Mouse (Mus musculus) neural tube, embryonic 10.5 days (tissue): ENCODE measurements around the gene Mogs.

Experiments
- DNase-seq: peaks from one replicate; pipeline ENCODE4 v3.0.0-alpha.2; 2017; ENCODE audit warnings: low spot score; ENCODE audit errors: extremely low spot score

Mogs gene

DNA sequence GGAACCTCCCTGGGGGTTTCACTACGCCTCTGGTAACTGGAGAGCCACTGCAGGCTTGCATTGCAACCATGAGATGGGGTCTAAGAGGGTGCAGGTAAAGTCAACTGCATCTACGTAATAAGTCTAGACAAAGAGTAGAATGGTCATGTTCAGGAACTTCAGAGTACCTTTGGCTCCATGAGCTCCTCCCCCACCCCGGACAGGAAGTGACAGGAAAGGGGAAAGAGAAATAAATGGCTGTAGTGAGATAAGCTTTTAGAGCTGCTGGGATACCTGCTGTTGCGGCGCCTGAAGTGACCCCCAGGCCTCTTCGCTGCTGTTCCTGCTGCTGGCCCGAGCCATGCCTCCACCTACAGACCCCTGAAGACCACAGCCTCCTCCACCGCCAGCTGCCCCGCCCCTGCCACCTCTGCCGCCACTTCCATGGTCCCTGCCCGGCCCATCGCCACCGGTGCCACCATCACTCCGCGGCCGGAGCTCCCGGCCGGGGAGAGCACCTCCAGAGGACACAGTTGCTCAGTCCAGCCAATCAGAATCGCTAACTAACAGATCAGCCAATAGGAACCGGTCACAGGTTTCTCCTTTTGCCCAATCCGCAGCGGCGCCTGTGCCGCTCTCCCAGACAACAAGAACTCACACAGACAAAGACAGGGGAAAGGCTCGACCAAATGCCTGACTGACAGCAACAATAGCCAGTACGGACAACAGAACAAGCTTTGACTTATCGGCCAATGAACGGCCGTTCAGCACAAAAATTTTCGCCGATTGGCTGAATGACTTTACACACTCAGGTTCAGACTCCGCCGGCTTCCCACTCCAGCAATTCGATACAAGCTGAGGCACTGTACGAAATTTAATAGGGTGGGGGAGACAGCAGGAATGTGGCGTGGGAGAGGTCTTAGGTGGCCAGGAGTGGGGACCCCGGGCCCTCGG, 5.9 kb downstream of the Mogs start, which contains the start of gene Wbp1:
Wbp1 (minus strand) TSS at position 630 of the 933 bp plus-strand sequence.
- DNase-seq, result peak; percentile 90

DNA sequence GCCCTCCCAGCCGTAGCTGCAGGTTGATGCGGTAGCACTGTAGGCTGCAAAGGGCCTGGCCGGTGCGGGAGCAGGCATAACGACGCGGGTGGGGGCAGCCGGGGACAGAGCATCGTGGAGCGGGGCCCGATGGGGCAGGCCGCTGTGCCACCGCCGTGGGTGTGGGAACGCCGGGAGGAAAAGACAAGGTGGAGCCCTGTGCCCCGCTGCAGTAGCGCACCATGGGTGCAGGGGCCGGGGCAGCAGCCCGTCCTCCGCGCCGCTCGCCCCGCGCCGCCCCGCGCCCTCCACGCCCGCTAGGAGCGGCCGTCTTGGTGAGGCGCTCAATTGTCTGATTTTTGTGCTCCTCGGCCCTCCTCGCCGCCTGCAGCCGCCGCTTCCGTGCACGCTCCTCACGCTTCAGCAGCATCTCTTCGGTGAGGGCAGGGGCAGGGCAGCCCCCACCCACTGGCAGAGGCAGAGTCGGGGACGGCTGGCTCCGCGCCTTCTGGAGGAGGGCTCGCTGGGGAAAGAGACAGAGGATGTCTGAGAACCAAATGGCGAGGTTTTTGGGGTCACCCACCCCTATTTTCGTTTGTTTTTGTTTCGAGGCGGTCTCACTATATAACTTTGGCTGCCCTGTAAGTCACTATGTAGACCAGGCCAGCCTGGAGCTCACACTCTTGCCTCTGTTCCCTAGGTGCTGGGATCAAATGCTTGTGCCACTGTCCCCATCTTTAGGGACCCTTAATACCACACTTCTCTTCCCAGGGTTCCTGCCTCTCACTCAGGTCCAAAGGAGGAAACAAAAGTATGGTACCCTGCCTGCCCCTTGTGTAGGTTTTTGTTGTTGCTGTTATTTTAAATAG, 6.8 kb downstream of the Mogs start:
- no peak for DNase-seq

DNA sequence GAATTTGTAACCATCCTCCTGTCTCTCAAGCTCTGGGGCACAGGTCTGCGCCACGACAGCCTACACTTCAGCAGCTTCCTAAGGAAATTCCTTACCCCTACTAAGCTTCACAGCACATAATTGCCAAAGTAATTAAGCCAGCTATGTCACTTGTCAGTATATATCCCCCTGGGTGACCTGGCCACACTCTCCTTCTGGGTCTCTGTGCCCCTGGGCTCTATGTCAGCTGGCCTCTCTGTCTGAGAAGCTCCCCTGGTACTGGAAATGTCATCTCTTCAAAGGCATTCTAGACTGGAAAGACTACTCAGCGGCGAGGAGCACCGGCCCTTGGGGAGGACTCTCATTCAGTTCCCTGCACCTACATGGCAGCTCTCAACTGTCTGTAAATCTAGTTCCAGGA, 7.7 kb downstream of the Mogs start:
- DNase-seq, result no peak

DNA sequence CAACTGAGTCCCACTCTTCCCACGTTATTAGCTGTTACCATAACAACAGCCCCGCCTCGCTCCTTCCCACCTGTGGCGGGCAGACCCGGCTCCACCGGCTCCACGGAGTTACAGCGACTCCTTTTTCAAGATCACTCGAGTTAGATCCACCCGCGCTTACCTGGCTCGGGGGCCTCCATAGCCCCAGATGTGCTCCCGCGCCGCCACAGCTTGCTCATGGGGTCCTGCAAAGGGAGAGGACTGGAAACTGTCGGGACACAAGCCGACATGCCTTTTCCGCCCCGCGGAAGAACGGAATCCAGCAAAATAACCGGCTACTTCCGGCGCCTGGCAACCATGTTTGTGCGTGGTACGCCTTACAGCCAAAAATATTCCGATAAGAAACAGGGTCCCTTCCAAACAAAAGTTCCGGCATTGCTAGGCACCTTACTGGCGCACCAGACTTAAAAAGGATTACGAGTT, 9.6 kb downstream of the Mogs start:
- DNase-seq, result peak; percentile 94

DNA sequence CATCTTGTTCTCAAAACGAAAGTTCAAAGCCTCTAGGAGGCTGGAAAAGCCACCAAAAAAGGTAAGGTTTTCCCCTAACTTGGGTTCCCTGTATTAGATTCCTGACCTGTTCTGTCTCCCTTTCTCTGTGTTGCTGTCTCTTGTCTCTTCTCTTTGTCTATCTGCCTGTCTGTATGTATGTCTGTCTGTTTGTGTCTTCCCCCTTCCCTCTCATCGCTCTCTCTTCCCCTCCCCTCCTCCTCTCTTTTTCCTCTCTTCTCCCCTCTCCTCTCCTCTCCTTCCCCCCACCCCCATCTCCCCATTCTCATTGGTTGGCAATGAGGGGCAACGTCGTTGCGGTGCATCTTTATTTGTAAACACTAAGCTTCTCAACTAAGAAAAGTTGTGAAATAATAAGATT, 10.0 kb downstream of the Mogs start, which contains the start of gene Ino80b:
Ino80b (minus strand) TSS at position 101 of the 400 bp plus-strand sequence.
- DNase-seq, result no peak

DNA sequence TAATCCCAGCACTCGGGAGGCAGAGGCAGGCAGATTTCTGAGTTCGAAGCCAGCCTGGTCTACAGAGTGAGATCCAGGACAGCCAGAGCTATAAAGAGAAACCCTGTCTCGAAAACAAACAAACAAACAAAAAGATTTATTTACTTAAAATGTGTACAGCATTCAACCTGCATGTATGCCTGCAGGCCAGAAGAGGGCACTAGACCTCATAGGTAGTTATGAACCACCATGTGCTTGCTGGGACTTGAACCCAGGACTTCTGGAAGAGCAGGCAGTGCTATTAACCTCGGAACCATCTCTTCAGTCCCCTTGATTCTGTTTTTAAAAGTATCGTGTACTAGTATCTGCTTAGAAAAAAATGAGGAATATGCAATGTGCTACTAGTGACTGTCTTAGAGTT, 12.1 kb downstream of the Mogs start:
- no peak for DNase-seq

DNA sequence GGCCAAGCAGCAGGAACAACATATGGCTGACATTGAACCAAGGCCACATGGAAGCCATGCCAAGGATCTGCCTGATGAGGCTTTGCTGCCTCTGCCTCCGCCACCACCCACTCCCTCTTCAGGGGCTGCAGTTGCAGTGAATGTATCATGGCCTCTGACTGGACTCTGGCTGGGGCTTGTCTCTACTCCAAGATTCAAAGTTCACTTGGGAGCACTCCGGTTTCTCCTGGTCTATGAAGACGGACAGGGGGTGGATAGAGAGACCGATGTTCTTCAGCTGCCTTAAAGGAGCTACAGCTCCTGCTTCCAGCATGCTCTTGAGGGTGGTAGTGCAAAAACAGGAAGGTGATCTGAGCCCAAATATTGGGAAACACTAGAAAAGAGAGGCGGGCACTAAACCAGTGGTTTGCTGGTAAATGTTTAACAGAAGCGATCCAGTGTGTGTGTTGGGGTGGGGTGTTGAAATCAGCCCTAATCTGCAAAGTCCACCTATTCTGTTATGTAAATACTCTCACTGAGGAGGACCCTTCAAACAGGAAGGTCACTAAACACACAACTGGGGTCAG, 16.3 kb downstream of the Mogs start:
- no peak for DNase-seq

DNA sequence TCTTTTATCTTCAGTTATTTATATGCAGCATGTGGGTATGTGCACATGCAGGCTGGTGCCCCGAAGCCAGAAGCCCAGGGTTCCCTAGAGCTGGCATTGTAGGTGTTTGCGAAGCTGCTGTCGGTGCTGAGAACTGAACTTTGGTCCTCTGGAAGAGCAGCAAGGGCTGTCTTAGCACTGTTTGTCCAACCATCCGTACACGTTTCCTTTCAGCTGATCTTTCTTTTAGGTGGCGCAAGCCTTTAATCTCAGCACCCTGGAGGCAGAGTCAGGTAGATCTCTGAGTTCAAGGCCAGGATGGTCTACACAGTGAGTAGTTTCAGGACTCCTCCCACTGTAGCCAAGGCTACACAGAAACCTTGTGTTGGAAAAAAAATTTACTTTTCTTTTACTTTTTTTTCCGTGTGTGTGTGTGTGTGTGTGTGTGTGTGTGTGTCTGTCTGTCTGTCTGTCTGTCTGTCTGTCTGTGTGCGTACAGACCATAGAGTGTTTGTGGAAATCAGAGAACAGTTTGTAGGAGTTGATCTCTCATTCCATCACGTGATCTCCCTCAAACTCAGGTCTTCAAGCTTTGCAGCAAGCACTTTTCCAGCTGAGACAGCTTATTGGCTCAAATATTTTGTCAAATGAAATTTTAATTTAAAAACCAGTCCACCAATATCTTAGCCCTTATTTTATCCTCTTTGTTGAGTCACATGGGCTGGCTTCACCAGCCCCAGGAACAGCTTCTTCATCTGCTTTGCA, 17.1 kb downstream of the Mogs start:
- no peak for DNase-seq

DNA sequence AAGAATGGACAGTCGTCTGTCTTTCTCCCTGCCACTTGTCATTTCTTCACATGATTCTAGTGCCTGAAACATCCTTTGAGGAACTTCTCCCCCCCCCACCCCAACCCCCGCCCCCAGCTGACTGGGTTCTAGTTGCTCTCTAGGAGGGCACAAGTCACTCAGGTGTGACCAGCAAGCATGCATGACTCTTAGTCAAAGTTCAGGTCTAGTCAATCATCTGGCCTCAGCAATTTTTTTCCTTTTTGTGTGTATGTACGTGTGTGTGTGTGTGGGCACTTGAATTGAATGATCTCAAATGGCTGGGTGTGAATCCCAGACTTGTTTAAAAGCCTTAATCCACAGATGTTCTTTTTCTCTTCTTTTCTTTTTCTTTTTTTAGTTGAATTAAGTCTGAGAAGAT, 18.9 kb downstream of the Mogs start:
- DNase-seq, result no peak

DNA sequence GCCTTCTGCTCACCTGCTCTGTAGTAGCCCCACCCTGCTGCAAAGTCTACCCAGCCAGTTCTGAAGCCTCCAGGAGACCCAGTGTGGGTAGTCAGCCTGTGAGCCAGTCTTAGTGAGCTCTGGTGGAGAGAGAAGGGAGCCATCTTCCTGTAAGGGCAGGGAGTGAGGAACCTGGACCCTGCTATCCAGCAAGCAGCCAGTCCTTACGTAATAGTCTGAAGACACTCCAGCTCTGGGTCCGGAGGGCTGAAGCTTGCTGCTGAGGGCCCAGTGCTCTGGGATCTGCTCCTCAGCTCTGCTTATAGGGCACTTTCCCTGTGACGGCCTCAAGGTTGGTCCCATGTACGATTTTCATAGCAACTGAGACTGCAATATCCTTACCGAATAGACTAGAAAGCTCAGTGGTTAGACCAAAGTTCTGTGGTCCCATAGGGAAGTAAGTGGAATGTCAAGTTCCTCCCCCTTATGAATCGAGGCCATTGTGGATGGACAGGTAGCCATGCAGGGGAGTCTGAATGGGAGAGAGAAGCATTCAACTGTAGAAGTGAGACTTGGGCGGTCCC, 19.7 kb downstream of the Mogs start, which contains the start of gene Rtkn:
Rtkn (plus strand) TSS at position 513 of the 563 bp plus-strand sequence.
- no peak for DNase-seq

DNA sequence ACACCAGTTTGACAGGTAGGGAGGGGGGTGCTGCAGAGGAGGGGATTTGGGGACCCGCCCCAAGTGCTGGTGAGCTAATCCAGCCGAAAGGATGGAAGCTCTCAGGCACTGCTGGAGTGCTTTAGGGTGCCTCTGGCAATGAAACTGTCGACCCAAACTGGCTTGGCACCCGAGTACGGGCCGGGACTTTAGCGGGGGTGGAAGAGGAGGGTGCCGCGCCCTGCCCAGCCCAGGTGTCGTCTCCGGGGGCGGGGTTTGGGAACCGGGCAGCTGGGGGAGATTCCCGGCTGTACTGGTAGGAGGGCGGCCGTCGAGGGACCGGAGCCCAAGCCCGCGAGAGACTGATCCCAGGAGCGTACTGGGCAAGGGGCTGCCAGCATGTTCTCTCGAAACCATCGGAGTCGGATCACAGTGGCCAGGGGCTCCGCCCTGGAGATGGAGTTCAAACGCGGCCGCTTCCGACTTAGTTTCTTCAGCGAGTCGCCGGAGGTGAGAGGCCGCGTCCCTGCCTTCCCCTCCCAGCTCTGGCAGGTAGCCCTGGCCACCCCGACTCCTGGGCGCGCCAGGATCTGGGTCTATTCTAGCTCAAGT, 20.4 kb downstream of the Mogs start:
- DNase-seq, result peak; percentile 41

DNA sequence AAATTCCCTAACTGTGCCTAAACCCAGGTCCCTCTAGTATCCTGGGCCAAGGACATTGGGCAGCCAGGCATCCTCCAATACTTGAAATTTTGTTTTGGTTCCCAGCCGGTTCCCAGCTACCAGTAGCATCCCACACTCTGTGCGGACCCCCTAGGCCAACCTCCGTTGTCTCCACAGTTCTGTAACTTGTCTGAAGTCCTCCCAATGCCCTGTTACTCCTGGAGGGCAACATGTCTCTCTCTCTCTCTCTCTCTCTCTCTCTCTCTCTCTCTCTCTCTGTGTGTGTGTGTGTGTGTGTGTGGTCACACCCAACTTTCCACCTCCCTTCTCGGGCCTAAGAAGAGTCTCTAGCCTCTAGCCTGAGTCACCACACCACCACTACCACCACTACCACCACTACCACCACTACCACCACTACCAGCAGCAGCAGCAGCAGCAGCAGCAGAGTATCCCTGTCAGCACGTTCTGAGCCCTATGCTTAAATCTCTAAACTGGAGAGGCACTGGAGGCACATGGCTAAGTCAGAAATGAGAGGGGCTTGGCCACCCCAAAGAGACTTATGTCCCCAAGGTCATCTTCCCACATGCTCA, 21.1 kb downstream of the Mogs start:
- no peak for DNase-seq

DNA sequence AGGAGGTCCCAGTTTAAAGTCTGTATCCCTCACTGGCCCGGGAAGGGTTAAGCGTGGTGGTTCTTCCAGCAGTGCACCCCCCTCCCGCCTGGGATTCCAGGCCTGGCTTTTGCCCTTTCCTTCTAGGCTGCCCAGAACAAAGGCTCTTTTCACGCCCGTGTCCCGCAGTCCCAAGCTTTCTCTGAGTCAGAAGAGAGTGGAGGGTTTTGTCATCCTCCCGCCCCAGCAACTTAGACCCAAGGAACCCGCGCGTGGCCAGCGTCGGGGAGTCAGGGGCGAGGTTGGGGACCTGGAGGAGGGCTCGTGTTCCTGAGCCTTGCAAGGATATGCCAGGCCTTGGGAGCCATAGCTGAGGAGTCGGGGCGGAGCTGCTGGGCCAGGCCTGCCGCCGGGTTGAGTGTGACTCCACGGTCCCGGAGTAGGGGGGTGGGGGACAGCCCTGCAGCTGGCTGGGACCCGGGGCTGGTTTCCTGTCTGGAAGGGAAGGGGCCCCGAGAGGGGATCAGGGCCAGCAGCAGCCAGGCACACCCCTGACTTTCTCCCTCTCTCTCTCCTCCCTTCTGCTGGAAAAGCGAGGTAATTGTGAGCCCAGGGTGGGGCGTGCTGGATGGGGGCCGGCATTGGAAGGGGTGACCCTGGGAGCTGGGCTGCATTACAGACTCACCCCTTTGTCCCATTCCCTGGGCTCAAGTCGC, 21.7 kb downstream of the Mogs start:
- DNase-seq, result peak; percentile 89

DNA sequence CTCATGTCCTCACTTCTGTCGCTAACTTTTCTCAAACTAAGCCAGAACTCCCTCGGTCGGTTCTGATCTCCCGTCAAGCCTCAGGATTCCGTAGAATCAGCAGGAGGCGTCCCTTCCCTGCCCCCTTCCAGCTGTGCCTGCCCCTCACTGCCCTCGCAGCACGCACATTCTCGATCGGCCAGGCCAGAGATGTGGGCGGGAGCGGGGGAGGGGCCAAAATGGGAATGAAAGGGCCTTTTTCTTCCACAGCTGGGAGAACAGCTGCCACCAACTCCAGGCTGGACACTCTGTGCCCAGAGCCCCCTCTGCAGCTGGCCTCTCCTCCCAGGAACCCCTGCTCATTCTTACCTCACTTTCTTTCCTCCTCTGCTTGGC, 22.3 kb downstream of the Mogs start:
- DNase-seq, result peak; percentile 91

DNA sequence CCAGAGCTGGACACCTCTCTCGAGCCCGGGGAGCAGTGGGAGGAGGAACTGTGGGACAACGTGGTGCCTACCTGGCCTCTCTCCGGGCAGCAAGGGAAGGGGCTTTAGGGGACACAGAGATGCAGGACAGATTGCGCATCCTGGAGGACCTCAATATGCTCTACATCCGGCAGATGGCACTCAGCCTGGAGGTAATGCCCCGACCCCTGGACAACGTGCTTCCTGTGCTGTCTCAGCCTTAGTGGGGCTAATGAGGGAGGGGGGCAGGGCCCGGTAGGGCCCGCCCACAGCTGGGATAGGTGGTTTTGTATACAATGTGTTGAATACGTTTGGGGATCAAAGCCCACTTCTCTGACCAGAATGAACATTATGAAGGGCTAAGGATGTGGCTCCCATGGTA, 22.8 kb downstream of the Mogs start:
- DNase-seq, result peak; percentile 75

DNA sequence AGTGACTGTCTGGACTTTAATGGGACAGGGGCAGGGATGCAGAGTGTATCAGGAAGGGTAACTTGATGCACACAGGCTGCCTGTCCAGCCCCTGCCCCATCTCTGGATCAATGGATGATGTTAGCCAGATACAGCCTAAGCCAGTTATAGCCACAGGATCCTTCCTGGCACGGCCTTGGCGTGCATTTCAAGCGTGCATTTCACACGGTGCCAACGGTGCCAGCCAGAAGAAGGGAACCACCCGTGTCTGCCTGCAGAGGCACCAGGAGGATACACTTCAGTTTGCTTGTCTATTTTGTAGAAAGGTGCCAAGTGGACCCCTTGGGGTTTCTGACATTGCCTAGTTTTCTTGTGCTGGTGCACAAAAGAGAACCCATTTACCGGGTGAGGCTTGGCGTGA, 24.7 kb downstream of the Mogs start:
- DNase-seq, result no peak

DNA sequence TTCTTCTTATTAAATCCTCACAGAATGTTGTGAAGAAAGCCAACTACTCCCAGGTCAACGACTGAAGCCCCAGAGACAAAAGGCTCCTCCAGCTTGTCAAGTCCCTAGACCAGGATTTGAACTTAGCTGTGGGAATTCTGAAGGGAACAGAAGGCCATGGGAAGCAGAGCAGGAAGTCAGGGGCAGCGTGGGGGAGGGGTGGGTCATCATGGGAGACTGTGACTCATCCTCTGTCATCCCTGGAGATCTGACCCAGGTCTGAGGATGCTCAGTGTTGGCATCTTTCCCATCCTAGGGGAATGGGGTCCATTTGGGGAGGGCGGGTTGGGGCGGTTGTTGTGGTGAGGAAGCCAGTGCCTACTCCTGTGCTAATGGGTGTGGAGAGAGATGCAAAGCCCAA, 26.3 kb downstream of the Mogs start:
- DNase-seq, result no peak

DNA sequence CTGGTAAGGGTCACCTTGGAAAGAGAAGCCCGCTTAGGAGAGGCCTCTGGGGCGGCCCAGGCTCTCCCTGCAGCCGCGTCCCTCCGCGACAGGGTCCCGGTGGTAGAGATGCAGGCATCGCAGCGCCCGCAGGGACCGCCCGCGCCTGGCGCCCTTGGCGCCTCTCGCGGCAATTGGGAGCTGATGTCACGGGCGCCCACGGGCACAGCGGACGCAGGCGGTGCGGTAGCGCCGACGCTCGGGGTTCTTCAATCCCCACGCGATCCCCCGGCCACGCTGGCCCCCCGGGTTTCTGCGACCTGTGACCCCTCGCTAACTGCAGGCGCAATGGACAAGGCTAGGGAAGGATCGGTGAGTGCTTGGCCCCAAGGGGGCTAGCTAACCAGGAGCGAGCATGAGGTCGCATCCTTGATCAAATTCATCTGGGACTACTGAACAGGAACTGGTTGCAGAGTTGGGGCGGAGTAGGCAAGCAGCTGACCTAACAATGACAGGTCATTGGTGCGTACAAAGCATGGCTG, 27.0 kb downstream of the Mogs start:
- peak; percentile 37 for DNase-seq

DNA sequence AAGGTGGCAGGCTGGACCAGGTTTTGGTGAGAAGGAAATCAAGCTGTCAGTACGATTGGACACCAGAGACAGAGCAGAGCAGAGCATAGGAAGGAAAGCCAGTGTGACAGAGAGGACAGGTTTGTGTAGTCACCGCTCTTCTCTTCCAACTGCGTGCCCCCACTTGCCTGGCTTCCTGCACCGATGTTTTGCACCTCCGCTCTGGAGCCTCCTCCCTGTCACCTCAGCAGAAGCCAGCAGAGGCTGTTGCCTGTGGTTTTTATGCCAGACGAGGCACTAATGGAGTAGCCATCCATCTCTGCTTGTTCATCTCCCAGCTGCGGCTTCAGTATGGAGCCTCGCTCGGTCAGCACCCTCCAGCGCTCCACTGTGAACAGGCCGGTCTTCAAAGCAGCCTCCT, 27.6 kb downstream of the Mogs start:
- no peak for DNase-seq
